Mouse (Mus musculus) heart, embryonic 16.5 days (tissue): ENCODE data around the gene Map2k3. TPM values are rescaled to one million over a fixed set of nuclear protein-coding genes. Genes with fewer than 3 reads are reported as not detected.

Experiments
- ATAC-seq: fragments of 200-750 bp; cut with Nextera tagmentation; replicated peaks from 2 replicates; pipeline ENCODE4 v1.8.0; 2017; ENCODE audit warnings: moderate number of reproducible peaks; ENCODE audit not compliant: insufficient read depth, low FRiP score; ENCODE audit errors: extremely low read depth
- H3K27ac ChIP-seq: fragments of 300-500 bp; sonication (generic); 2 replicates; pipeline ENCODE4 v1.5.1; 2014; ENCODE audit warnings: mild to moderate bottlenecking, low read length, control low read depth, moderate library complexity
- H3K27me3 ChIP-seq: fragments of 300-500 bp; sonication (generic); 2 replicates; pipeline ENCODE4 v1.6.1; 2014; ENCODE audit warnings: low read length, mixed read lengths; ENCODE audit not compliant: control insufficient read depth, insufficient read depth
- H3K36me3 ChIP-seq: fragments of 300-500 bp; sonication (generic); 2 replicates; pipeline ENCODE4 v1.6.1; 2014; ENCODE audit not compliant: control insufficient read depth, insufficient read depth
- H3K4me1 ChIP-seq: fragments of 300-500 bp; sonication (generic); 2 replicates; pipeline ENCODE4 v1.6.1; 2014; ENCODE audit warnings: low read length, mixed read lengths; ENCODE audit not compliant: control insufficient read depth, insufficient read depth
- H3K4me2 ChIP-seq: fragments of 300-500 bp; sonication (generic); 2 replicates; pipeline ENCODE4 v1.6.1; 2014; ENCODE audit warnings: low read depth, mild to moderate bottlenecking, control low read depth, low read length
- H3K4me3 ChIP-seq: fragments of 300-500 bp; sonication (generic); 2 replicates; pipeline ENCODE4 v1.5.1; 2014; ENCODE audit warnings: mild to moderate bottlenecking, control low read depth, low read length
- H3K9ac ChIP-seq: fragments of 300-500 bp; sonication (generic); 2 replicates; pipeline ENCODE4 v1.6.1; 2014; ENCODE audit warnings: low read length, control low read depth
- H3K9me3 ChIP-seq: fragments of 300-500 bp; sonication (generic); replicated peaks from 2 replicates; pipeline ENCODE4 v1.6.1; 2016; ENCODE audit warnings: low read length; ENCODE audit not compliant: control insufficient read depth
- WGBS: fragments of 180-500 bp; shearing (Covaris S2); extraction: QIAGEN DNeasy Blood & Tissue Kit; methylation state at CpG from one replicate; pipeline ENCODE4 v1.1.7; 2014; 5-methylcytosine and 5-hydroxymethylcytosine counted together
- polyA plus RNA-seq: library from polyadenylated mRNA; unstranded; fragments of >200 nt; fragmentation: Nextera tagmentation; extraction: Ambion mirVana; gene quantifications from 2 replicates; pipeline ENCODE4 v1.2.1, GENCODE M21; 2015

Map2k3 gene
- polyA plus RNA-seq, 1 experiment from 2014 or later = 67.7 TPM

GRCm38 (mm10) chr11:60903661-60904061 is 28.2 kb upstream of the Map2k3 start:
- no peak for ATAC-seq
- Histone ChIP-seq H3K9ac (no peak overlapping the region), H3K4me3 (no peak overlapping the region), H3K27ac (no peak overlapping the region), H3K36me3 (peaks cover 11% of the 10 kb centered on the region), H3K4me2 (no peak overlapping the region), H3K9me3 (no peaks in the 10 kb centered on the region), H3K4me1 (no peaks in the 10 kb centered on the region), H3K27me3 (no peaks in the 10 kb centered on the region)
- WGBS = 82% methylated on average over 6 of the region's 6 CpGs

GRCm38 (mm10) chr11:60905407-60906120 is 26.3 kb upstream of the Map2k3 start:
- no peaks in the 10 kb centered on the region for H3K4me1 ChIP-seq
- no peak overlapping the region for H3K9ac ChIP-seq
- no peak overlapping the region for H3K27ac ChIP-seq
- ATAC-seq = no peak
- 86% methylated on average over 10 of the region's 10 CpGs for WGBS
- H3K4me3 ChIP-seq = no peak overlapping the region
- H3K27me3 ChIP-seq = no peaks in the 10 kb centered on the region
- H3K36me3 ChIP-seq = peaks cover 11% of the 10 kb centered on the region
- no peaks in the 10 kb centered on the region for H3K9me3 ChIP-seq
- H3K4me2 ChIP-seq = no peak overlapping the region

GRCm38 (mm10) chr11:60906449-60906848 is 25.4 kb upstream of the Map2k3 start:
- no peak overlapping the region for H3K27ac ChIP-seq
- no peak for ATAC-seq
- H3K9ac ChIP-seq = no peak overlapping the region
- H3K4me1 ChIP-seq = no peaks in the 10 kb centered on the region
- H3K4me2 ChIP-seq = no peak overlapping the region
- no peaks in the 10 kb centered on the region for H3K9me3 ChIP-seq
- peaks cover 11% of the 10 kb centered on the region for H3K36me3 ChIP-seq
- WGBS = 83% methylated on average over 4 of the region's 4 CpGs
- H3K27me3 ChIP-seq = no peaks in the 10 kb centered on the region
- no peak overlapping the region for H3K4me3 ChIP-seq

GRCm38 (mm10) chr11:60908073-60908472 is 23.8 kb upstream of the Map2k3 start:
- no peak overlapping the region for H3K4me3 ChIP-seq
- H3K4me1 ChIP-seq = peaks cover 11% of the 10 kb centered on the region
- H3K36me3 ChIP-seq = peaks cover 11% of the 10 kb centered on the region
- no peaks in the 10 kb centered on the region for H3K9me3 ChIP-seq
- H3K27me3 ChIP-seq = no peaks in the 10 kb centered on the region
- 64% methylated on average over 3 of the region's 3 CpGs for WGBS
- H3K27ac ChIP-seq = no peak overlapping the region
- H3K9ac ChIP-seq = no peak overlapping the region
- no peak for ATAC-seq
- no peak overlapping the region for H3K4me2 ChIP-seq

GRCm38 (mm10) chr11:60909626-60910025 is 22.2 kb upstream of the Map2k3 start:
- no peak overlapping the region for H3K27ac ChIP-seq
- peaks cover 11% of the 10 kb centered on the region for H3K36me3 ChIP-seq
- H3K4me2 ChIP-seq = no peak overlapping the region
- no peak overlapping the region for H3K4me3 ChIP-seq
- no peaks in the 10 kb centered on the region for H3K9me3 ChIP-seq
- ATAC-seq = no peak
- WGBS = 48% methylated on average over 1 of the region's 1 CpGs
- H3K9ac ChIP-seq = no peak overlapping the region
- no peaks in the 10 kb centered on the region for H3K27me3 ChIP-seq
- H3K4me1 ChIP-seq = peaks cover 17% of the 10 kb centered on the region

GRCm38 (mm10) chr11:60912525-60912973 is 19.3 kb upstream of the Map2k3 start:
- H3K4me1 ChIP-seq = peaks cover 23% of the 10 kb centered on the region
- ATAC-seq = no peak
- peak overlapping the region; percentile 92 for H3K4me2 ChIP-seq
- peak overlapping the region; percentile 83 for H3K4me3 ChIP-seq
- no peaks in the 10 kb centered on the region for H3K9me3 ChIP-seq
- H3K27ac ChIP-seq = no peak overlapping the region
- 21% methylated on average over 7 of the region's 7 CpGs for WGBS
- H3K27me3 ChIP-seq = no peaks in the 10 kb centered on the region
- H3K9ac ChIP-seq = peak overlapping the region; percentile 88
- no peaks in the 10 kb centered on the region for H3K36me3 ChIP-seq

- H3K9me3 ChIP-seq = no peaks in the 10 kb centered on the region
- peak overlapping the region; percentile 92 for H3K4me2 ChIP-seq
- H3K27ac ChIP-seq = peak overlapping the region; percentile 77
- peak; percentile 91 for ATAC-seq
- peaks cover 23% of the 10 kb centered on the region for H3K4me1 ChIP-seq
- WGBS = under 1% methylated on average over 86 of the region's 86 CpGs
- H3K27me3 ChIP-seq = no peaks in the 10 kb centered on the region
- peak overlapping the region; percentile 83 for H3K4me3 ChIP-seq
- peak overlapping the region; percentile 88 for H3K9ac ChIP-seq
- H3K36me3 ChIP-seq = no peaks in the 10 kb centered on the region
These were observed 18.3 kb upstream of the Map2k3 start for GRCm38 (mm10) chr11:60913301-60914196.

GRCm38 (mm10) chr11:60914491-60914890 is 17.3 kb upstream of the Map2k3 start, which contains the start of gene Natd1:
Gene Natd1, minus strand, starts transcription at chr11:60914750.
- WGBS = 21% methylated on average over 7 of the region's 7 CpGs
- ATAC-seq = no peak
- Histone ChIP-seq H3K4me2 (peak within 1 kb of the TSS; percentile 92), H3K27me3 (no peaks in the 10 kb centered on the region), H3K9ac (peak within 1 kb of the TSS; percentile 88), H3K27ac (peak within 1 kb of the TSS; percentile 77), H3K4me1 (peaks cover 23% of the 10 kb centered on the region), H3K36me3 (no peaks in the 10 kb centered on the region), H3K9me3 (no peaks in the 10 kb centered on the region), H3K4me3 (peak within 1 kb of the TSS; percentile 83)

- Histone ChIP-seq H3K27me3 (no peaks in the 10 kb centered on the region), H3K4me1 (peaks cover 23% of the 10 kb centered on the region), H3K4me2 (no peak overlapping the region), H3K27ac (no peak overlapping the region), H3K36me3 (no peaks in the 10 kb centered on the region), H3K9me3 (no peaks in the 10 kb centered on the region), H3K4me3 (no peak overlapping the region), H3K9ac (no peak overlapping the region)
- WGBS = 48% methylated on average over 4 of the region's 4 CpGs
- ATAC-seq = no peak
These were observed 16.6 kb upstream of the Map2k3 start for GRCm38 (mm10) chr11:60915201-60915600.
